Mouse (Mus musculus) heart, embryonic 16.5 days (tissue): ENCODE data around the gene Akna. TPM values are rescaled to one million over a fixed set of nuclear protein-coding genes. Genes with fewer than 3 reads are reported as not detected.

ENCODE experiments used
- ATAC-seq: fragments of 200-750 bp; cut with Nextera tagmentation; replicated peaks from 2 replicates; pipeline ENCODE4 v1.8.0; 2017; ENCODE audit warnings: moderate number of reproducible peaks; ENCODE audit not compliant: insufficient read depth, low FRiP score; ENCODE audit errors: extremely low read depth
- H3K27ac ChIP-seq: fragments of 300-500 bp; sonication (generic); 2 replicates; pipeline ENCODE4 v1.5.1; 2014; ENCODE audit warnings: mild to moderate bottlenecking, low read length, control low read depth, moderate library complexity
- H3K27me3 ChIP-seq: fragments of 300-500 bp; sonication (generic); 2 replicates; pipeline ENCODE4 v1.6.1; 2014; ENCODE audit warnings: low read length, mixed read lengths; ENCODE audit not compliant: control insufficient read depth, insufficient read depth
- H3K36me3 ChIP-seq: fragments of 300-500 bp; sonication (generic); 2 replicates; pipeline ENCODE4 v1.6.1; 2014; ENCODE audit not compliant: control insufficient read depth, insufficient read depth
- H3K4me1 ChIP-seq: fragments of 300-500 bp; sonication (generic); 2 replicates; pipeline ENCODE4 v1.6.1; 2014; ENCODE audit warnings: low read length, mixed read lengths; ENCODE audit not compliant: control insufficient read depth, insufficient read depth
- H3K4me2 ChIP-seq: fragments of 300-500 bp; sonication (generic); 2 replicates; pipeline ENCODE4 v1.6.1; 2014; ENCODE audit warnings: low read depth, mild to moderate bottlenecking, control low read depth, low read length
- H3K4me3 ChIP-seq: fragments of 300-500 bp; sonication (generic); 2 replicates; pipeline ENCODE4 v1.5.1; 2014; ENCODE audit warnings: mild to moderate bottlenecking, control low read depth, low read length
- H3K9ac ChIP-seq: fragments of 300-500 bp; sonication (generic); 2 replicates; pipeline ENCODE4 v1.6.1; 2014; ENCODE audit warnings: low read length, control low read depth
- H3K9me3 ChIP-seq: fragments of 300-500 bp; sonication (generic); replicated peaks from 2 replicates; pipeline ENCODE4 v1.6.1; 2016; ENCODE audit warnings: low read length; ENCODE audit not compliant: control insufficient read depth
- WGBS: fragments of 180-500 bp; shearing (Covaris S2); extraction: QIAGEN DNeasy Blood & Tissue Kit; methylation state at CpG from one replicate; pipeline ENCODE4 v1.1.7; 2014; 5-methylcytosine and 5-hydroxymethylcytosine counted together
- polyA plus RNA-seq: library from polyadenylated mRNA; unstranded; fragments of >200 nt; fragmentation: Nextera tagmentation; extraction: Ambion mirVana; gene quantifications from 2 replicates; pipeline ENCODE4 v1.2.1, GENCODE M21; 2015

The Akna gene
- polyA plus RNA-seq, 1 experiment from 2014 or later, result 5.8 TPM

DNA sequence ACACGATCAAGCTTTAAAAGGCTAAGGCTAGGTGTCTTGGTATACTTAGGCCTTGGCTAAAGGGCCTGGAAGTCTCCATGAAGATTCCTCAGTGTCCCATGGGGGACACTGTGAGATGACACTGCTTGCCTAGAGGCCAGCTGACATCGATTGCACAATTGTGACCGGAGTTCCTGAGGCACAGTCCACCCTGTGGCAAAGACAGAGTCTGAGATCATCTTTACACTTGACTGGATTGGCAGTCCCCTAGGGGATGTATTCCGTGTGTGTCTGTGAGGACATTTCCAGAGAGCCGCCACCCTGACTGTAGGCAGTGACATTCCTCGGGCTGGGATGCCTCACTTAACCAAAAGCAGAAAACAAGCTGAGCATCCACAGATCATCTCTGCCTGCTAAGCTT, 43.3 kb downstream of the Akna start:
- H3K36me3 ChIP-seq, result no peaks in the 10 kb centered on the region
- H3K9ac ChIP-seq, result no peak overlapping the region
- ATAC-seq, result no peak
- H3K27ac ChIP-seq, result no peak overlapping the region
- 73% methylated on average over 6 of the region's 6 CpGs for WGBS
- H3K4me1 ChIP-seq, result peaks cover 5% of the 10 kb centered on the region
- no peak overlapping the region for H3K4me3 ChIP-seq
- H3K27me3 ChIP-seq, result no peaks in the 10 kb centered on the region
- H3K4me2 ChIP-seq, result no peak overlapping the region
- H3K9me3 ChIP-seq, result no peaks in the 10 kb centered on the region

DNA sequence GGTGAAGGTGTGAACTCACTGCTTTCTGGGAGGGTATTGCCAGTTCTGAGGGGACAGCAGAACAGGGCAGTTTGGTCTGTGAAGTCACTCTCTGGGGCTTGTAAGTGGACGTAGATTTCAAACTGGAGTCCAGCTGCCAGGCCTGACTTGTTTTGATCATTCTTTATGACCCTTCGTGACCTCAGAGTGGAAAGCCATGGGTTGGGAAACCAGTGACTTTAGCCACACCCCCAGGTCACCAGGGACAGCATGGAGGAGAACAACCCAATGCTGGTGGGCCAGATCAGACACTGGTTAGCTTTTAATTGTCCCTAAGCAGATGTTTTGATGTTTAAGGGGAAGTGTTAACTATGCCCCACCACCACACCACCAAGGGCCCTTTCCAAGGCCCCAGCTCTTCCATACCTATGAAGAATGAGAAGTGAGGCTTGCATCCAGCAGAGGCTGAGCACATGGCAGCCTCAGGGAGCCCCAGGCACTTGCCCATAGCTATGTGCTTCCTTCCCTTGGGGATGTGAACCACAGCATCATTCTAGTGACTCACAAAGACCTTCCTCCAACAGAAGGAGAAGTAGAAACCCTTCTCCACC, 46.1 kb downstream of the Akna start:
- Histone ChIP-seq H3K27me3 (no peaks in the 10 kb centered on the region), H3K9ac (no peak overlapping the region), H3K27ac (no peak overlapping the region), H3K4me3 (no peak overlapping the region), H3K36me3 (no peaks in the 10 kb centered on the region), H3K4me1 (peaks cover 5% of the 10 kb centered on the region), H3K4me2 (no peak overlapping the region), H3K9me3 (no peaks in the 10 kb centered on the region)
- no peak for ATAC-seq
- 67% methylated on average over 2 of the region's 2 CpGs for WGBS

DNA sequence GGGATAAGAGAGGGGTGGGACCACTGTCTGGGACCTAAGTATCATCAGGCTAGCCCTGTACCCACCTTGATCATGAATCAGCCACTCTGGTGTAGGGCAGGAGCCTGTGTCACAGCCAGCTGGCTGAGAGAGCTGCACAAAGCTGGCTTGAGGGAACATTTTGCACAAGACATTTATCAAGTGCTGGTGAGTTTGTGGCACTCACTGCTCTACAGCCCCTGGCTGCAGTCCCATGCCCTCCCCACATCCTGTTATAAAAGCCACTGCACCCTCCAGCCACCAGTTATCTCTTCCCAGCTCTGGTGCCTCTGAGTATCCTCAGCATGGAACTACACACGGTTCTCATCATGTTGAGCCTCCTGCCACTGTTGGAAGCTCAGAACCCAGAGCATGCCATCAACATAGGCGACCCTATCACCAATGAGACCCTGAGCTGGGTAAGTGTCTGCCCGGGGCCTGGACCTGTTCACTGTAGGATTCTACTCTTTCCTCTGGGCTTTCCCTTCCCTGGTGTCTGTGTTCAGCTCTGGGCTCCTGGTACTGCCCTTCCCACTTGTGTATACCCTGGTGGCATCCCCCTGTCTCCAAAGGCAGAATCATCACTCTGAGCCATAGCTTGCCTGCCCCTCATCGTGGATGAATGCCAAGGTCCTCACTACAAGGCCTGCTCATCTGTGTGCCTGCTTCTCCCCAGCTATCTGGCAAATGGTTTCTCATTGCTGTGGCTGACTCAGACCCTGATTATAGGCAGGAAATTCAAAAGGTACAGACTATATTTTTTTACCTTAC, 47.1 kb downstream of the Akna start, which contains the start of gene Orm3:
Gene Orm3 (plus strand): TSS at position 286 of the 789 bp plus-strand sequence.
- no peak within 1 kb of the TSS for H3K4me3 ChIP-seq
- H3K36me3 ChIP-seq, result no peaks in the 10 kb centered on the region
- H3K9me3 ChIP-seq, result no peaks in the 10 kb centered on the region
- no peak within 1 kb of the TSS for H3K4me2 ChIP-seq
- H3K4me1 ChIP-seq, result peaks cover 5% of the 10 kb centered on the region
- no peak within 1 kb of the TSS for H3K27ac ChIP-seq
- no peak within 1 kb of the TSS for H3K9ac ChIP-seq
- peak; percentile 73; the same call in 1 of the 2 replicates for ATAC-seq
- 47% methylated on average over 4 of the region's 4 CpGs for WGBS
- H3K27me3 ChIP-seq, result no peaks in the 10 kb centered on the region

DNA sequence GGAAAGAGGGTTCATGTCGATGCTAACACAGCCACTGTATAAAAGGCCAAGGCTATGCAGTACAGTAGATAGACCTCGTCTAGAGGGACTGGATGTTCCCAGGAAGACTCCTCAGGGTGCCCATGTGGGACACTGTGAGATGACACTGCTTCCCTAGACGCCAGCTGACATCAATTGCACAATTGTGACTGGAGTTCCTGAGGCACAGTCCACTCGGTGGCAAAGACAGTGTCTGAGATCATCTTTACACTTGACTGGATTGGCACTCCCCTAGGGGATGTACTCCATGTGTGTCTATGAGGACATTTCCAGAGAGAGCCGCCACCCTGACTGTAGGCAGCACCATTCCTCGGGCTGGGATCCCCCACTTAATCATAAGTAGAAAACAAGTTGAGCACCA, 54.6 kb downstream of the Akna start:
- Histone ChIP-seq H3K9me3 (no peaks in the 10 kb centered on the region), H3K27ac (no peak overlapping the region), H3K4me2 (no peak overlapping the region), H3K4me1 (no peaks in the 10 kb centered on the region), H3K36me3 (no peaks in the 10 kb centered on the region), H3K4me3 (no peak overlapping the region), H3K9ac (no peak overlapping the region), H3K27me3 (no peaks in the 10 kb centered on the region)
- 67% methylated on average over 6 of the region's 6 CpGs for WGBS
- no peak for ATAC-seq

DNA sequence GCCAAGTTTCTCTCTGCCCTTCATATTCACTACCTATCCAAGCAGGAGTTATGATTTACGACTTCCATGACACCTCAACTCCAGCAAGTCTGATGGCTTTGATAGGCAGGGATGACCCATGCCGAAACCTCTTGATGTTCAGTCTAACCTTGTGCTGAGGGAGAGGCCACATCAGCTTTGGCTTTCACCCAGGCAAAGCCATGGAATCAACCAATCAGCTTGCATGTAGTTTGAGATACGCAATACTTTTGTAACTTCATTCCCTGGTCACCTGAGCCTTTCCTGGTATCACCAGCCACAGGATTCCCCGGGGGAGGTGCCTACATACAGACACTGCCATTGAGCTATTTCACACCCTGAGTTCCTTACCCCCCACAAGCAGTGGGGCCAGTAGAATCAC, 56.5 kb downstream of the Akna start:
- Histone ChIP-seq H3K9ac (no peak overlapping the region), H3K4me1 (no peaks in the 10 kb centered on the region), H3K4me3 (no peak overlapping the region), H3K36me3 (no peaks in the 10 kb centered on the region), H3K4me2 (no peak overlapping the region), H3K9me3 (no peaks in the 10 kb centered on the region), H3K27ac (no peak overlapping the region), H3K27me3 (no peaks in the 10 kb centered on the region)
- WGBS, result 78% methylated on average over 4 of the region's 4 CpGs
- no peak for ATAC-seq

DNA sequence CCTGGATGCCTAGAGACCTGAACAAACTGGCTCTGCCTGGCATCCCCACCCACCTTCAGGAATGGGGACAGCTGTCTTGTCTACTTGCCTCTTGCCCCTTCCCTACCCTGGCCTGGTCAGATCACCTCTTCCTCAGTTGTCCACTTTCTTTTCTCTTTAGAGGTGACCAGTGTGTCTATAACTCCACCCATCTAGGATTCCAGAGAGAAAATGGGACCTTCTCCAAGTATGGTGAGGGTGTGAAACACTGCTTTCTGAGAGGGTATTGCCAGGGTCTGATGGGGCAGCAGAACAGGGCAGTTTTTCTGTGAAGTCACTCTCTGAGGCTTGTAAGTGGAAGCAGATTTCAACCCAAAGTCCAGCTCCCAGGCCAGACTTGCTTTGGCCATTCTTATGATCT, 57.9 kb downstream of the Akna start:
- H3K27ac ChIP-seq, result no peak overlapping the region
- H3K27me3 ChIP-seq, result no peaks in the 10 kb centered on the region
- no peaks in the 10 kb centered on the region for H3K4me1 ChIP-seq
- no peak for ATAC-seq
- no peak overlapping the region for H3K4me2 ChIP-seq
- no peaks in the 10 kb centered on the region for H3K9me3 ChIP-seq
- no peak overlapping the region for H3K4me3 ChIP-seq
- H3K36me3 ChIP-seq, result no peaks in the 10 kb centered on the region
- H3K9ac ChIP-seq, result no peak overlapping the region

DNA sequence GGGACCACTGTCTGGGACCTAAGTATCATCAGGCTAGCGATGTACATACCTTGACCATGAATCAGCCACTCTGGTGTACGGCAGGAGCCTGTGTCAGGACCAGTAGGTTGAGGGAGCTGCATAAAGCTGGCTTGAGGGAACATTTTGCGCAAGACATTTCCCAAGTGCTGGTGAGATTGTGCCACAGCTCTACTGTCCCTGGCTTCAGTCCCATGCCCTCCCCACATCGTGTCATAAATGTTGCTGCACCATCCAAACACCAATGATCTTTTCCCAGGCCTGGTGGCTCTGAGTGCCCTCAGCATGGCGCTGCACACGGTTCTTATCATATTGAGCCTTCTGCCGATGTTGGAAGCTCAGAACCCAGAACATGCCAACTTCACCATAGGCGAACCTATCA, 58.9 kb downstream of the Akna start, which contains the start of gene Orm1:
Gene Orm1 (plus strand): TSS at position 266 of the 400 bp plus-strand sequence.
- Histone ChIP-seq H3K9me3 (no peaks in the 10 kb centered on the region), H3K9ac (no peak within 1 kb of the TSS), H3K36me3 (no peaks in the 10 kb centered on the region), H3K27ac (no peak within 1 kb of the TSS), H3K4me2 (no peak within 1 kb of the TSS), H3K4me3 (no peak within 1 kb of the TSS), H3K4me1 (no peaks in the 10 kb centered on the region), H3K27me3 (no peaks in the 10 kb centered on the region)
- ATAC-seq, result no peak
- WGBS, result 73% methylated on average over 8 of the region's 8 CpGs

DNA sequence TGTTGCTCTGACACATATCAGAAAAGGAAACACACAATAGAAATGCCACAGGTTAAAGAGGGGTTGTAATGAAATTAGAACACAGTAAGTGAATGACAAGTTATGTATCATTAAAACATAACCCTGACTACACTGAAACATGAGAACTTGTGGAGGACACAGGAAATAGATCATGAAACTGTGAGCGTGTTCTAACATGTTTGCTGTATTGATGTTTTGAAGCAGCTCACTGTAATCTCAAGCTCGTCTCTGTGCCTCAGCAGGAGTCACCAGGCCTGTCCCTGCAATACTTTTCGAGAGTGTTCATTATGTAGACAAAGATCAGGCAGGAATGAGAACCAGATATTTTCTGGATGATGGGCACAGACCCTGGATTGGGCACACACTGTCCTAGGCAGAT, 59.5 kb downstream of the Akna start:
- no peak overlapping the region for H3K27ac ChIP-seq
- no peak overlapping the region for H3K4me2 ChIP-seq
- H3K4me1 ChIP-seq, result no peaks in the 10 kb centered on the region
- ATAC-seq, result no peak
- H3K9ac ChIP-seq, result no peak overlapping the region
- H3K27me3 ChIP-seq, result no peaks in the 10 kb centered on the region
- 50% methylated on average over 3 of the region's 3 CpGs for WGBS
- H3K36me3 ChIP-seq, result no peaks in the 10 kb centered on the region
- H3K9me3 ChIP-seq, result no peaks in the 10 kb centered on the region
- no peak overlapping the region for H3K4me3 ChIP-seq

DNA sequence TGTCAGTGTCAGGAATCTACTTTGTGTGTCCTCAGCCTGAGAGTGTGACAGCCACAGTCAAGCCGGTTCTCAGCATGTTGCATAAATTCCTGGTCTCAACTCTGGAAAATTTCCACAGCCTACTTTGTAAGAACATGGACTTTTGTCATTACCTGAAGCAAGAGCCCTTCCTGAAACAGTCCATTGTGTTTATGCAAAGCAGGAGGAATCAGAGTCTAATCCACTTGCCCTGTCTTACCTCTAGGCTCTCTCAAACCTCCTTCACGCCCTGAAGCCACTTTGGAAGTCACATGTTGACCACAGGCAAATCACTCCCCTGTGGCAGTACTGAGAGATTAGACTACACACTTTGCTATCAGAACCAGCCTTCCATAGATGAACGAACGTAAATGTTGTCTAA, 60.7 kb downstream of the Akna start:
- Histone ChIP-seq H3K9me3 (no peaks in the 10 kb centered on the region), H3K36me3 (no peaks in the 10 kb centered on the region), H3K4me1 (no peaks in the 10 kb centered on the region), H3K9ac (no peak overlapping the region), H3K4me3 (no peak overlapping the region), H3K27ac (no peak overlapping the region), H3K4me2 (no peak overlapping the region), H3K27me3 (no peaks in the 10 kb centered on the region)
- no peak for ATAC-seq
- WGBS, result 59% methylated on average over 4 of the region's 4 CpGs
